Mouse (Mus musculus): ENCODE results near the gene Sh3bgrl2.

Sh3bgrl2 gene

DNA sequence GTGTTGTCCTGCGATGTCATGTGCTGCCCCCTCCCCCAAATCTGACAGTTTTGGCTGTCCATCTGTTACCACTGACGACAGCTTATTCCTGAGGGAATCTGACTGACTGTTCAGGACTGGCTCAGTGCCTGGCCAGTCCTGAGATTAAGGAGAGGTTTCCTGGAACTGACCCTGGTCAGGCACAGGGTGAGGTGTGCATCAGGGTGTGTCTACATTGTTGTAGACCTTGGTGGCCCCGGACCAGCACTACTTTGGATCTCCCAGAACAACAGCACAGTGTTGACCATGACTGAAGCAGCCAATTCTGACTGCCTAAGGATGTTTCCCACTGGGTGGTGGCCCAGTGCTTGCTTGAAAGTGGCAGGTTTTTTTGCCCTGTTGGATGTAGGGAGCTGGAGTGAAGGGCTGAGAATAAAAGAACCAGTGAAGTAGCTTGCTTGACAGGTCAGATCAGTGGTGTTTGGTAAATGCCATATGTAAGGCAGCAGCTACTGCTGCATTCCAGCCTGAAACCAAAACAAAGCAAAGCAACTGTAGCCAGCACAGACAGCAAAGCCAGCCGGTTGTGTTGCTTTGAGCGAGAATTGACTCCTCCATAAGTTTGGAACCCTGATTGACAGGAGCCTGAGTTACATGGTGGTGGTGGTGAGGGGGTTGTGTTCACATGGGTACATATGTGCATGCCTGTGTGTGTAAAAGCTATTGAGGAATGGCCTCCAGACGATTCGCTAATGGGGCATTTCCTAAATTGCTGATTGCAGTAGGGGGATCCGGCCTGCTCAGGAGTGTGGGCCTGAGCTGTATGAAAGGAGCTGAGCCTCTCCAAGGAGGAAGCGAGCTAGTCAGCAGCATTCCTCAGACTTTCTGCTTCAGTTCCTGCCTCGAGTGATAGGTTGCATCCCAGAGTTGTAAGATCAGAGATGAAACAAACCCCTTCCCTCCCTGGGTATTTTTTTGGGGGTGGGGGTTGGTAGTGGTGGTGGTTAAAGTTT is 8.9 kb downstream of the Sh3bgrl2 start:
- in situ Hi-C loops (cut with MboI, MseI) = no loop called here

DNA sequence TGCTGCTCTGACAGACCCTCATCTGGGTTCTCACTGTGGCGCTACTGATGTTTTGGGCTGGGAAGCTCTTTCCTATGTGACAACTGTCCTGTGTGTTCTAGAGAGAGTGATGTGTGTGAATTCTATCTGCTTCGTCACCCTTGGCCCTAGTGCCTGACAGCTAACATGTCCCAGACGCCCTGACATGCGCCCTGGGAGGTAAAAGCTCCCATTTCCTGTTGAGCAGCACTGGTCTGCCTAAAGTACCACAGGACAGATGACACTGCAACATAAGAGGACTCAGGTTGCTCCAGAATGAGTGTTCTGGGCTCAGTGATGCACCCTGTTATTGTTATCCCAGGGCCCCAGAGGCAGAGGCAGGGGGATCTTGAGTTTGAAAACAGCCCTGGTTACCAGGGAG is 12.5 kb downstream of the Sh3bgrl2 start:
- in situ Hi-C loops (cut with MboI, MseI) = loop anchor here in 1 of 2 experiments (10.0 kb wide), 1 partner anchor 964 kb away; no protein-coding TSS in a partner anchor

DNA sequence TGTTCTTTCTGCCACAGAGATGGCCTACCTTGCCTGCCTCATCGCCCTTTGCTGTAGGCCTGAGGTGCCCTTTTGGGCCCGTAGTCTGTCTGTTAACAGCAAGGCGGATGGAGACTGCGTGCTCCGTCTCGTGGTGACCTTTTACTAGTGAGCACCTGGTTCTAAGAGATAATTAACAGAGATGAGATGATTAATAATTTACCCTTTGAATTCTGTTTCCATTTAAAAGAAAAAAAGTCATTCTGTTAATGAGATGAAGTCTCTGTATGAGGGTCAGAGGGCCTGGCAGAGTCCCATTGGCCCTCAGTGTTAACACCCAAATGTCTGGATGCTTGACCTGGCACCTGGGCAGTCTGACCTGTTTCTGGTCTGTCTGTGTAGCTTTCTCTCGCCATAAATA is 14.8 kb downstream of the Sh3bgrl2 start:
- in situ Hi-C loops (cut with MboI, MseI) = loop anchor here in 1 of 2 experiments (10.0 kb wide), 1 partner anchor 962 kb away; no protein-coding TSS in a partner anchor

DNA sequence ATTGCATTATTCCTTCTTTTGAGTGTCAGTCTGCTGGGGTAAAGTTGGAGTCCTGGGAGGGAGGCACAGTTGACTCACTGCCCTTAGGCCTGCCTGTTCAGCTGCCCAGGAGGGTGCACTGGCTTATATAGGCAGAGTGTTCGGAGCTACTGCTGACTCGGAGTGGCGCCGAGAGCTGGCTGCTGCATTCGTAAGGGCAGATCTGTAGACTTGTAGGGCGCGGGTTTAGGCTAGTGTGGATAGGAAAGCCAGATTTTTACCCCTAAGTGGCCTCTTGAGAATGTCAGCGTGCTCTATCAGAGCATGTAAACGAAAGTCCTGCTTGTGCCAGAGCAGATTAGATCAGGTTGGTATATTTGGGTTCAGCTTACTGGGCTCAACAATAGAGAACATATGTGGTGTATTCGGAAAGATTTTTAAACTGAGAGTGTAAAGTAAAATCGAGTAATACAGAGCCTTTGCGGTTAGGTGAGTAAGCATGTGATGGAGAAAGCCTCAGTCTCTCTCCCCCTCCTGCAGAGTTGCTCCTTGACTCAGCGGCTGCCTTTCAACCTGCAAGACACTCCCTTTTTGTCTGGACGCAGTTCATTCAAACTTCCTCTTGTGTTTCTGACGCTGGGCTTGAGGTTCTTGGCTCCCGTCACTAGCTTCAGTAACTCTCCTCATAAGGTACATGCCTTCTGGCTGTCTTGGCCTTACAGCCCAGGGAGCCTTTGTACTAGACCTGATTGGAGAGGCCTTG is 15.9 kb downstream of the Sh3bgrl2 start:
- in situ Hi-C loops (cut with MboI, MseI) = loop anchor here in 1 of 2 experiments (10.0 kb wide), 1 partner anchor 961 kb away; no protein-coding TSS in a partner anchor

DNA sequence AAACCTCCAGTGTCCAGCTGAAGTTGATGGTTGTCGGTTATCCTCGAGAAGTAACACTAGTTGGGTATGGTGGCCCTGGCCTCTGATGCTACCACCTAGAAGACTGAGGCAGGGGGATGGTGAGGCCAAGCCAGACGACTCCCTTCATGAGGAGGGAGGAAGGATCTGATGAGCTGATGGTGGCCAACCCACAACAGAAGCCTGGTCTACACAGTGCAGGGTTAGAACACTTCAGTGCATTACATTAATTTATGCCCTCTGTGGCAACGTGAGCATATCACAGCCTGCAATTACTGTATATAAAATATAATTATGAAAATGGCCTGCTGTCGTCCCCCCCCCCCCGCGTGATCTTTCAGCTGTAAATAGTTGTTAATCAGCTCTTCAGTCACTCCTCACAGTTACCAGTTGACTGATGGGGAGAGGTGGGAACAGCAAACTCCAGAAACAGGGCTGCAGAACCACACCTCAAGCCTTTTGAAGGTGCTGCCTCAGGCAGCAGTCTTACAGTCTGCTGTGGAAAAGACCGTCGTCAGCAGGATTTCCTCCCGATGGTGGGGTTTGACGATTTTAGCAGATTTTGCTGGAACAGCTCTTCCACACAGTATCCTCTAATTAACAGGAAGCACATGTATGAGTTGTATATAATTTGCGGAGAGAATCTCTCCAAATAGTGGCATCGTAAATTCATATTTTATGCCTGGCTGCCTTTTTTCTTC is 17.0 kb downstream of the Sh3bgrl2 start:
- in situ Hi-C loops (cut with MboI, MseI) = loop anchor here in 1 of 2 experiments (10.0 kb wide), 1 partner anchor 960 kb away; no protein-coding TSS in a partner anchor

DNA sequence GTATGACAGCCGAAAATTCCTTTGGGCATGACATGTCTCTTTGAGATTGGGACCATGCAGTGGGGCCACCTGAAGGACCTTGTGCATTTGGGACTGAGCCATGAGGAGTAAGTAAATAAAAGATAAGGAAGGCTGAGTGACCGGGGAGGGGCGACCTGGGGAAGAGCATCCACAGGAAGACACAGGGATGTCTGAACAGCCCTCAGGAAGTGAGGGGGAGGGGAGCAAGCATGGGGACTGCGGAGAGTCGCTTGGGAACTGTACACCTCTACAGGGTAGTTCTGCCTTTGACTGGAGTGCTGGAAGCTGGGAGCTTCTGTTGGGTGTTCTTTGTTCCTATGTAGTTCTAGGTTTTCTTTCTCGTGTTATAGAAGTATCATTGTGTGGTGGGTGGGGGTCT is 18.0 kb downstream of the Sh3bgrl2 start:
- in situ Hi-C loops (cut with MboI, MseI) = loop anchor here in 1 of 2 experiments (10.0 kb wide), 1 partner anchor 959 kb away; no protein-coding TSS in a partner anchor

DNA sequence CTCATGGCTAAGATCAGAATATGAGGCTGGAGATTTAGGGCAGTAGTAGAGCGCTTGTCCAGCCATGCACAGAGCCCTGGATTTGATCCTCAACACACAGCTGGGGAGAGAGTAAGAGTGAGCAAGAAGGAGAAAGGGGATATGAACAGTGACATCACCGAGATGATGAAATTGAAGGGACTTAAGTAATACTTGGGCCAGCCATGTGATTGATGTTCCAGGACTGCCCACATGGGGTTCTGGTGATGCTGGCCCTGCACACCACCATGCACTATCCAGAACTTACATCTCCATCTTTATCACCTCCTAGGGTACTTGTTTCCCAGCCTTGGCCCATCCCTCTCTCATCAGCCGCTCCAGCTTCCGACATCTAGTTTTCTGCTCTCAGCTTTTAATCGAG is 20.0 kb downstream of the Sh3bgrl2 start:
- in situ Hi-C loops (cut with MboI, MseI) = loop anchor here in 1 of 2 experiments (10.0 kb wide), 1 partner anchor 957 kb away; no protein-coding TSS in a partner anchor

DNA sequence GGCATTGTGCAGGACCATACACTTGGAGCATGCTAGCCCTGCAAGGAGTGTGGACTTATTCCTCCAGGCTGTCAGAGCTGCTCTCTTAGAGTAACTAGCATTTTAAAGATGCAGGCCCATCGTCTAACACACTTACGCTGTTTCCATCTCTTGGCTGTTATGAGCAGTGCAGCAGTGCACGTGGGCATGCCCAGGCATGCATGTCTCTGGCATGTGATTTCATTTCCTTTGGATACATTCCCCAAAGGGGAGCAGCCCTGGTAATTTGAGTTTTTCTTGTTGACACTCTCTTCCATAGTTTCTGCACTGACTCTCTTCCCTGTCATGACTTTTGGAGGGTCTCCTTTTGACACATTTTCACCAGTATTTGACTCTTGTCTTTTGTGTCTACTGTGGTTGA is 20.8 kb downstream of the Sh3bgrl2 start:
- in situ Hi-C loops (cut with MboI, MseI) = loop anchor here in 1 of 2 experiments (10.0 kb wide), 1 partner anchor 956 kb away; no protein-coding TSS in a partner anchor

DNA sequence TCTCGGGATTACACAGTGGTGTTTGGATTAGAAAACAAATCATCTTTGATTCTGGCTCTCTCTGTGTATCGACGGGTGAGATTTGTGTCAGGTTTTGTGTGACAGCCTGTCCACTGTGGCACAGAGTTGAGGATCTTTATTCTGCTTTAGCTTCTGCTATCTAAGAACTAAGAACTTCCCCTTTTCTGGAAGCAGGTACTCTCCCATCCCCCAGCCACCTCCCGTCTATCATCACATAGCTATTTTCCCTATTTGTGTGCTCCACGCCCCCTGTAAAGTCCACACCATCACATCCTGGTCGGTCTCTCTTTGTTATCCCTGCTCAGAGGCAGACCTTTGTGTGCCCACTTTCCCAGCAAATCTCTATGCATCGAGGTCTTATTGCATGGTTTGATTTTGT is 21.8 kb downstream of the Sh3bgrl2 start:
- in situ Hi-C loops (cut with MboI, MseI) = loop anchor here in 1 of 2 experiments (10.0 kb wide), 1 partner anchor 955 kb away; no protein-coding TSS in a partner anchor

DNA sequence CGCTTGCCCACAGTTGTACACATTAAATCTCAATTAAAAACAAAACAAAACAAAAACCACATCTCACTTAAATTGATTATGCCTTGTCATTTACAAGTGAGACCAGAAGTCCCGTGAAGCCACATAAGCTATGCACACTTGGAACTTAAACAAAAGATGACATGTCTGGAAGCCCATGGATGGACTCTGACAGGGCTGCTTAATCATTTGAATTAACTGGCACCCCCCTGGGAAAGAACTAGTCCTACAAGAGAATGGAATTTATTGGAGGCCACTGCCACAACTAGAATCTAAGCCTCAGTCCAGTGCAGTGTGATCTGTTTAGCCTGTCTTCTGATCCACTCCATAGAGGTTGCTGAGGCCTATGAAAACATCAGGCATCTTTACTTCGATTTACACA is 23.2 kb downstream of the Sh3bgrl2 start:
- in situ Hi-C loops (cut with MboI, MseI) = no loop called here

DNA sequence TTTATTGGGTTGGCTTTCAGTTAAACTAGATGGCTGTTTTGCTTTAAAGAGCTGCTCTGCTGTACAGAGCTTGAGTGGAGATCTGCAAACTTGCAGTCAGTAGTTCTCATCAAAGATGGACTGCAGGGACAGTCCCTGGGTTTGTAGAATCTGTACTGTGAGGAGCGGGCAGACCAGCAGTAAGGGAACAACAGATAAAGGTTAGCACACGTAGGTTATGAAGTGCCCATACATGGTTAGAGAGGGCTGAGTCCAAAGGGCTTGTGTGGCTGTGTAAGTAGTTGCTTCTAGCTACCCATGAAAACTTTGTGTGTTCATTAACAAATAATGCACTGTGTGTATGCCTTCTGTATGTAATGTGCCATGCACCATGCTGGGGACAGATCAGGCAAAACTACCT is 24.2 kb downstream of the Sh3bgrl2 start:
- in situ Hi-C loops (cut with MboI, MseI) = no loop called here

DNA sequence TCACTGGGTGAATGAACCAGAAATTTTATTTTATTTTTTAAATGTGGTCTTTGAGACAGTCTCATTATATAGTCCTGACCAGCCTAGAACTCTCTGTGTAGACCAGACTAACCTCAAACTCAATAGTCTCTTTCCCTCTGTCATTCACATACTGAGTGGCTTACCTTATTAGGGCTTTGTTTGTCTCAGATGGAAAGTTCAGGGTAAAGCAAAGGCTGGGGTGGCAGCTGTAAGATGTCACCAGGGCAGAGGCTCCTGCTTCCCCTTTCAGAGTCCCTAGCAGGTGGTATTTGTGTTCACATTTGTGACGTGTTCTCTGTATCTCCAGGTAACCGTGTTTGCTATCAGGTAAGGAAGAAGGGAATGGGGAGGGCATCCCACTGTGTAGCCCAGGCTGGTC is 24.7 kb downstream of the Sh3bgrl2 start:
- in situ Hi-C loops (cut with MboI, MseI) = no loop called here

DNA sequence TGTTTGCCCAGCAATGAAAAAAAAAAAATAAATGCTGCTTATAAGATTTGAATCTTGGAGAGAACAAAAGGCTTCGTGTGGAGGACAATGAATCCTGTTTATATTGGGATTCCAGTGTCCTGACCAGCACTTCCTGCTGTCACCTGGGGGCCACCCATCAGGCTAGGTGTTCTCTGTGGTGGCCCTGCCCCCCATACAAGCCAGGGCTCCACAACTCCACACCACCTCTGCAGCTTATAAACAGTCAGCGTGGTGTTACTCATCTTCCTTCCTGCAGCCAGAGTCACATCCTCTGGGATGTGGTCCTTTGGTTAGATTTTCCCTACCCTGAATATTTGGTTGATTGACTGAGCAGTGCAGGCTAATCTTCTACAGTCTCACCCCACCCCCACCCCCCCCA is 25.5 kb downstream of the Sh3bgrl2 start:
- in situ Hi-C loops (cut with MboI, MseI) = no loop called here

DNA sequence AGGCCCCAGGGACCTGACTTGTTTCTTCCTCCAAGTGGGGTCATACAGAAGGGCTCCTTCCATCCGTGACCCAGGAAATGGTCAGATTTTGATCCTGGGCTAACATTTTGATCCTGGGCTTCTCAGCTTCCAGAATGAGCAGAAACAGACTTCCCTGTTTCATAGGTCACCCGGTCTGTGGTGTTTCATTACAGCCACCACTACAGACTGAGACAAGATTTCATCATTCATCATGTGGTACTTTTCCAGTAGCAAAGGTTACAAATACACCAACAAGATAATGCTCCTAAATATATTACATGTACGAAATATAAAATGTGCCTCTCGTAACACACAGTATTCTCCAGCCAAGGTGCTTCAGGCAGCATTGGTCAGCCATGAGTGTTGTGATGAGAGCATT is 27.3 kb downstream of the Sh3bgrl2 start:
- in situ Hi-C loops (cut with MboI, MseI) = no loop called here

DNA sequence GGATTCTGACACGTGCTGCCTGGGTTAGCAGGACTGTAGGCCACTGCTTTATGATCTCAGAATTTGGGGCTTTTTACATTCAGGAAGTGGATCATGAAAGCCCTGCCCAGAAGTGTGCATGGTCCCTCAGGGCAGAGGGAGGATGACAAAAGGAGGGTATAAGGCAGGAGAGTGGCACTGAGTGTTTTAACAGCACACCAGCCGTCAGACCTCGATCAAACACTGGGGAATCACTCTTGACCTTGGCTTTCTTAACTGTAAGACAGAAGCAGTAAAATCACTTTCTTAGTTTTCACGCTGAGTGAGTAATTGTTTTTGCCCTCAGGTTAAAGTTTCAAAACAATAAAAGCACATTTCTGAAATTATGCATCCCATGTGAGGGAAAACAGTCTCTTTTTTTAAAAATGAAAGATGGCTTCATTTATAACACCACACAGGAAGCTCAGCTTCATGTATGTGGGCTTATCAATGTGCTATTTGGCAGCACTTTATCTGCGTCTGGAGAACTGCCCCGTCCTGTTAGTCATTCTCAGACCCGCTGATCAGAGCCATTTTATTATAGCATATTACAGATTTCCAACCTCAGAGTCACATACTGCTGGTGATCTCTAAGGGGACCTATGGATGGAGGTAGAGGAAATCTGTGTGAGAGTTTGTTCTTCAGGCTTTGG is 28.0 kb downstream of the Sh3bgrl2 start:
- in situ Hi-C loops (cut with MboI, MseI) = no loop called here

DNA sequence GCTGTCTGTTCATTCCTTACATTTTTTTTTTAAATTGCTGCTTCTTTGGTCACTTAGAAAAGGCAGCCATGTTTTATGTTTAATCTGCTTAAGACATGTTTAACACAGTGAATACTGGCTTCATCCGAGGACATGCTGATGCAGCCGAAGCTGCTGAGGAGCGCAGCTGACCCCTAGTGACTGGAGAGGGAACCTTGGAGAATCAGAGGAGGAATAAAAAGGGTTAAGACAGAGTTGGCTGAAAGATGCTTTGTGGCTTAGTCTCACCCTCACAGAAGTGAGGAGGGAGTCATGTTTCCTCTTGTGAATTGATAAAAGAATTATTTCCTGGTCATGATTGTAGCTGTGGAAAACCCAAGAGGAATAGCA is 28.5 kb downstream of the Sh3bgrl2 start:
- in situ Hi-C loops (cut with MboI, MseI) = no loop called here

DNA sequence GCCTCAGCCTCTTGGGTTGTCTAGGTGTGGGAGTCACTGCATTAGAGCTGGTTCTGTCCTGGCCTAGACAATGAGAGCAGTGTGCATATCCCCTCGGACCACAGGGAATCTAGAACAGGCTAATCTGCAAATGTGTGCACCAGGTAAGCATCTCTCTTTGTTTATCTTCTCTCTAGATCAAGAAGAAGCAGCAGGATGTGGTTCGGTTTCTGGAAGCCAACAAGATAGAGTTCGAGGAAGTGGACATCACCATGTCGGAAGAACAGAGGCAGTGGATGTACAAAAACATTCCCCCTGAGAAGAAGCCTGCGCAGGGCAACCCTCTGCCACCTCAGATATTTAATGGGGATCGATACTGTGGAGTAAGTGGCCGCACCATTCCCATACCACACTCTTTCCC is 29.1 kb downstream of the Sh3bgrl2 start:
- in situ Hi-C loops (cut with MboI, MseI) = no loop called here

DNA sequence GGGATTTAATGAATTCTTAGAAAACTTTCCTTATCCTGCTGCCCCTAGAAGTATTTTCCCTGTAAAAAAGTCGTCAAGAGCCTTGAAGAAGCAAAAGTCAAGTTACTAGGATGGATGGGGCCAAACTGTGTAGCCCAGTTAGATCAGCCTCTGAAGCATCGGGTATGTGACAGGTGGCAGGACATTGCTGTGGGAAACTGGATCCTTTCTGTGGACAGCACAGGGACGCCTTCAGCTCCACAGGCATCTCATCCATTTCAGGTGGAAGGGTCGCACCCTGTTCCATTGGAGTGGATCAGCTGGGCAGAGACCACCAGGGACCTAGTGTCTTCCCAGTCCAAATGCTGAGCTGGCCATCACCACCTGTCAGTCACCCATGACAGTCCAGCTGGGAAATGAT is 30.9 kb downstream of the Sh3bgrl2 start:
- in situ Hi-C loops (cut with MboI, MseI) = no loop called here

DNA sequence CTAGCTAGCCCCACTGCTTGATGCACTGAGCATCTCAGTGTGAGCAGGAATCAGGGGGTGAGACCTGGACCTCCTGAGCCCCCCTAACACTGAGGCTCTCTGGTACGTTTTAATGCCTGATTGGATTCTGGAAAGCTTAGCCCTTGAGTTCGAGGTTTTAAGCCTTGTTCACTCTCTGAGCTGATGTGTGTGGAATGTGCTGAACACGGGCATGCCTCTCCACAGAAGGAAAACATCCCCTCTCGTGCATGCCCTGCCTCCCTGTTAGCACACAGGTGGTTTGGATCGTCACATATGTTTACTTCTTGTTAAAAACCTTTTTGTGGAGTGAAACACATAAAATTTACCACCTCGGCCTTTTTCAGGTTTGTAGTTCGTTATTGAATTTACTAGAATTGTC is 34.6 kb downstream of the Sh3bgrl2 start:
- in situ Hi-C loops (cut with MboI, MseI) = no loop called here

DNA sequence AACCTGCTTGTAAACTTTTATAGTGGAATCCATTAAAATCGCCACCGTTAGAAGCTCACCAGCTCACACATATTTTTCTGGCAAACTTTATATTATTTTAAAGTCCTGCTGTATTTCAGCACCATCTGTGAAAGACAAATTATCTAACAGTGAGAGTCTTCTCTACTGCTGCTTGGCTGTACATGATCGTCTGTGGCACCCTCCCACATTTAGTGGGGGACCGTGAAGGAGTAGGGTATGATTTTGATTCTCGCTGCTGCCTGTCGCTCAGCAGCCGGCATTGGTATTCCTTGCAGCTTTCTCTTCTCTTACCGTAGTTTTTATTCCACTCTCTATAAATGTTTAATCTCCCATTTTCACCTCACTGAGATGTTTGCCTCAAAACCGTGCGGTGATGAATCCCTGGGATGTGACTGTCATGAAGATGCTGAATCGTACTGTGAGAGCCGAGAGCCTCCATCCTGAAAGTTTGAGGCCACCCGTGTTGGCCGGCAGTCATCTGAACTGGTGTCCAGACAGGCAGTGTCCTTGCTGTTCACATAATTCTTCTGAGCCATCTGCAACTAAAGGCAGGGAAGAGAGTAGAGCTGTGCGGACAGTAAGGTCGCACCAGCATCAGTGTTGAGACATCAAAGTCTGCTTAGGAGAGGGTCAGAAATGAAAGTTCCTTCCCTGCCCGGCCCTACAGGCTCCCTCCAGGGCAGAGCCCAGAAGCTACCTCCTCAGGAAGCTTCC is 38.4 kb downstream of the Sh3bgrl2 start:
- in situ Hi-C loops (cut with MboI, MseI) = no loop called here
